Mouse (Mus musculus) adrenal gland, postnatal 4 days (tissue): ENCODE results near the gene Fbxw7. TPM values are rescaled to one million over a fixed set of nuclear protein-coding genes. Genes with fewer than 3 reads are reported as not detected.

ENCODE experiments used
- DNase-seq, 2 experiments: peaks; one replicate each; pipeline ENCODE4 v3.0.0; 2021 to 2022; ENCODE audit warnings: low spot score in 2 of 2, mixed read lengths in 2 of 2
- long read RNA-seq, 2 experiments: library from polyadenylated mRNA; stranded (forward); transcript quantifications; one replicate each; pipeline ENCODE4 v2.0.0; 2021
- total RNA-seq, 2 experiments: library from RNA; stranded (reverse); gene quantifications; 2 replicates each; pipeline ENCODE4 v1.2.3; 2021

Gene Fbxw7
- 10 to 100 TPM; 24.4 to 24.7 TPM for total RNA-seq
- long read RNA-seq, experiment 1, full-length matches to known transcripts = 3 of 10 reads
- long read RNA-seq, experiment 1, partial matches to known transcripts = 4 of 10 reads
- long read RNA-seq, experiment 1, other reads (novel, unspliced or antisense) = 3 of 10 reads
- long read RNA-seq, experiment 2, full-length matches to known transcripts = 9 of 24 reads
- long read RNA-seq, experiment 2, partial matches to known transcripts = 4 of 24 reads
- long read RNA-seq, experiment 2, other reads (novel, unspliced or antisense) = 11 of 24 reads

DNA sequence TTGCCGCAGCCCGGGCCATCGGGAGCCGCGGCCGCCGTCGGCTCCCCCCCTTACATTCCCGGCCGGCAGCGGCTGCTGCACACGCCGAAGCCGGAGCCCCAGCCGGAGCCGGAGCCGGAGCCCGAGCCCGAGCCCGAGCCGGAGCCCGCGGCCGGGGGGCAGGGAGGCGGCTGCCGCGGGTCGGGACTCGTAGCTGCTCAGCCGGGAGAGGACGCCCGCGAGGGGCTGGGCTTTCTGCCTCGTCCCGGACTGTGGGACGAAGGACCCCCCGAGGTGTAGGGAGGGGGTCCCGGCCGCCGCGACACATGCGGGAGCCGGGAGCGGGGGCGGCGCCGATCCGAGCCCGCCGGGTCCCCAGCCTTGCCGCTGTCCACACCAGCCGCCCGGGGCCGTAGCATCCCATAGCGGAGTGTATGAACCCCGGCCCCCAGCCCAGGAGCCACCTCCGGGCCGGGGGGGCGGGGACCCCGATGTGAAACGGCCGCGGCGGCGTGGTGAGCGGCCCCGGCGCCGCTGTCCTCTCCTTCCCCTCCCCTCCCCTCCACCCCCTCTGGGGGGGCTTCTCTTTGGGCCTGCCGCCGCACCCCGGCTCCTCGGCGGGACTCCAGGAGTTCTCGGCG lies at the start of gene Fbxw7:
TSS of gene Fbxw7 (plus strand) at position 507 of the 620 bp plus-strand sequence.
- peak; percentile 7 to 10 for DNase-seq

DNA sequence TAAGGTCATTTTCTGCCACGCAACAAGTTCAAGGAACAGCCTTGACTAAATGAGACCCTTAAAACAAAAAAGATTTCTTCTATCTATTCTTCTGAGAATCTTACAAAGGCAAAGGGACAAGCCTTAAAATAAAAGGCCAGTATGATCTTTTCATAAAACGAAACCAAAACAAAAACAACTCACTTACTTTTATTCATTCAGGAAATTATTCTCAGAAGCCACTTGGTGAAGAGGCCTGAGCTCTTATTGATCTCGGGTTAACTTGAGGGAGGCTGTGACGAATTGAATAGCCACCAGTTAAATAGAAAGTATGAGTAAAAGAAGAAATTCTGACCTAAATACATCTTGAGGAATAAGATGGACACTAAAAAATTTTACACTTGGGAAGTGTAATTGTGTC lies 46.1 kb upstream of the Fbxw7 start:
- DNase-seq = no peak

DNA sequence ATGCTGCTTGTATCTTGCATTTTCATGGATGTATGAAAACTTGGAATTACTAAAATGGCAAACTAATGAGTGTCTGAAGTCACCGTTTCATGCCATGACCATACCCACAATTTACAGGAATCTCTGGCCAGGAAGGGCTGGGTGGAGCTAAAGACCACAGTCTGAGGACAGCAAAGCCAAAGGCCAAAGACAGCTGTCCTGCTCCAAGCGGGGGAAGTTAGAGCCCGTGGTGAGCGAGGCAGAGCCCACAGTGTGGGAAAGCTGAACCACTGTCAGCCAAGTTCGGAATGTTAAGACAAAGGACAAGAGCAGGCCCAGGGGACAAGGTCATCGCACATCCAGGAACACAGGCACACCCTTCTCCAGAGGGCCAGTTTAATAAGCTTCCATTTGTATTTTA lies 45.7 kb upstream of the Fbxw7 start:
- DNase-seq = no peak

DNA sequence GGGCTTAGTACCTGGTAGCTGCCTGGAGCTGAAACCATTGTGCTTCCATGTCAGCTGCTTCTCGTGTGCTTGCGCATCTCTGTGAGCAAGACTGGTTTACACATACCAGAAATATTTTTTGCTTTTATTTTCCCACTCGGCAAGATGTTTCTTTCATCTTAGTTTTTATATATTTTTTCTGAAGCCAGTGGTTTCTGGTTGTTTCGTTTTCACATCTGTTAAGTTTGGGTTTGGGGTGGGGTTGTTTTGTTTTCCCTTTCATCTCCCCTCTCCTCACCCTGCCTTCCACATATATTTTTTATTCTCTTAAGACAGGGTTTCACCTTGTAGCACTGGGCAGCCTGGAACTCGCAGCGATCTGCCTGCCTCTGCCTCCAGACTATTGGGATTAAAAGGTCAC lies 44.5 kb upstream of the Fbxw7 start:
- no peak for DNase-seq

DNA sequence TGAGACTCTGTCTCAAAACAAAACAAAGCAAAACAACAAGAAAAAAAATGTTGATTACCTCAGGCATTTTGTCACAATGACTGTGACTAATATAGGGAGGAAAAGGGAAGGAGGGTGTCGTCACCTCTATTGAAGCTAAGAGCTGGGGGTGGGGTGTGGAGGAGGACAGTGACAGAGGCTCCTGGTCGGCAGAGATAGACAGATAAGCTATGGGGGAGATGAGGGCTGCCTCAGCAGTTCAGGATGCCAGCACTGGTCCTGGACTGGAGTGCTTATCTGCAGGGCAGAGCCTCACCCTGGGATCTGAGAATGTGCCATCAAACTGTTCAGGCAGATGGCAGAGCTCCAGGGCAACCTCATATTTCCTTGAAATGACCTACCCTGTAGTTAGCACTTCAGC lies 43.1 kb upstream of the Fbxw7 start:
- DNase-seq = no peak

DNA sequence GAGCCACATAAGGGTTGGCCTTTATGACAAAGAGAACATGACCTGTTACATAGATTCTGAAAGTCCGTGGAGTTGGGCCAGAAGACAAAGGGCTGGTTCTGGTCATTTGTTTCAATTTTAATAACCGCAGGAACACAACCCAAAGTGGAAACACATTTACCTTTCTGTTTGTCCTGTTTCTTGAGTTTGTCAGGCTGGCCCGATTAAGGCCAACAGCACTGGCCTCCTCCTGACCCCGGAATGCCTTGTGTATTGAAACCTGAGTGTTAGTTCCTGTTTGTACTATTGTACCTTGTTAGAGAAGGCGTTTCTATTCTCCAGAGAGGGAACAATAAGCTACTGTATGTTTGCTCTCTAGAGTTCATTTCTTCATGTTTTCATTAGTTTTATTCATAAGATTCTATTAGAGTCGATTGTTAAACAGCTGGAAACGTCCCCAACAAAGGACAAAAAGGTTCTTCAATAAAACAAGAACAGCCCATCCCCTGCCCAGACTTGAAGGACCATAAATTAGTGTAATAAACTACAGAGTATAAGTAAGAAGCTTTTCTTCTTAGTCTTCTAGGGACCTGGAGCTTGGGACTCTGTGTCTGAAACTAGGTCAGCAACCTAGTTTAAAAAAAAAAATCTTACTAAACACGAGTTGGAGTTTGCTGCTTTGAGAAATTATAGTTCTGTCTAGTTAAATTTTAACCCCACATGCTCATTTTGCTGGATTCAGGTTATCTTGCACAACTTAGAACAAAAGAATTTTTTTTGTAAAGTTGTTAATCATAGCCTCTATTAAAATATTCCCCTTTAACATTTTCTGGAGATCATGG lies 40.6 kb upstream of the Fbxw7 start:
- no peak for DNase-seq

DNA sequence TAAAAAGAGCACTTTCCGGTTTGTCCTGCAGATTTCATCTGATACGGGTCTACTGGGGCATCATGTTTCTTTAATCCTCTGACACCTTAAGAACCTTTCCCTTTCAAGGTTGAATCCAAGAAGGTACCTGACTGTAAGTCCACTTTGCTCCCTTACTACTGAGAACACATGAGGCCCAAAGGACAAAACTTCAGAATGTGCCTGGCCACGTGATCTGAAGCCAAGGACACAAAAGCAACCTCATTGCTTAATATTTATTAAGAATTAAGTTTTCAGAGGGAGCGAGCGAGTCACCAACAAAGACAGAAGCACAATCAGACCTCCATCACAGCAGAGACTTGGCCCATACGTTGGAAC lies 40.0 kb upstream of the Fbxw7 start:
- DNase-seq = no peak

DNA sequence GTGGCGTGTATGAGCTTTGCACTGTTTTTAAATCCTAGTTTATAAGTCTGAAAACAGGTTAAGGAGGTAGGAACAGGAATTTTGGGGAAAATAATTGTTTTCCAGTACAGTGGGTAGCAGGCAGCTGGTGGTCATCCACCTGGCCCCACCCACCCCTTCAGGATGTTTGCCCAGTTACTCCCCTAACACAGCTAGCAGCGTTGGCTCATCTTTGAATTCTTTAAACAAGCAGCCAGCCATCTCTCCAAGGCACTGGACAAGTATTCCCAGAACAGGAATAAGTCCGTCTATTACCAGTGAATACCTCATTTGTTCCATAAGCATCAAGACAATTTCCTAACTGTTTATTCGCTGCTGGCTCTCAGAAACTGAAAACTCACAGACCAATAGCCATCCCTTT lies 39.5 kb upstream of the Fbxw7 start:
- DNase-seq = no peak

DNA sequence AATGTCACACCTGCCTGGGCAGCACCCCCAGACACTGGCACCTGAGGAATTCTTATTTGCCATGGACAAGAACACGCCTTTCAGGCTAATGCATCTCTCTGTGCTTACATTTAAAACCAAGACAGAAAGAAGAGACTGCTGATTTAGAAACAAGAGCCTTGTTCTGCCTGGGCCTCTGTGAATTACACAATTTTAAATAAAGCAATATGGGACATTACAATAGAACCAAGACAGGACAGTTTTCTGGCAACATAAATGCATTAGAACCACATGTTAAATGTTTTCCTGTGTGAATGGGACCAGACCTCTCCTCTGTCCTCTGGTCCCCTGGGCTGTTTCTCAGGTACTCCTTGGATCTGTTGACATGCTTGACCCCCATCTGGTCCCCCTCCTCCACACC lies 39.0 kb upstream of the Fbxw7 start:
- no peak for DNase-seq

DNA sequence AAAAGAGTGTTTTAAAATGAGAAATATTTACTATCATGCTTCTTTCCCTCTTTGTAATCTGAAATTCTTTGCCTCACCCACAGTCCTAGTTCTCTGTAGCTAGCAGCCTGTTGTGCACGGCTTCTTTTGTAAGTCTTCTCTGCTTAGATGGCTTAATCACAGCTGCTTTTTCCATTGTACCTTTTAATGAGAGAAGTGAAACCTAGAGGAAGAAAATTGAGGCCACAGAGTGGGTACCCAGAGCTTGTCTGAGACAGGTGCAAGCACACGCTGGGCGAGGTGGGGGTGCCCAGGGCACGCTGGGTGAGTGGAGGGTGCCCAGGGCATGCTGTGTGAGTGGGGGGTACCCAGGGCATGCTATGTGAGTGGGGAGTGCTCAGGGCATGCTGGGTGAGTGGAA lies 27.2 kb upstream of the Fbxw7 start:
- no peak for DNase-seq

DNA sequence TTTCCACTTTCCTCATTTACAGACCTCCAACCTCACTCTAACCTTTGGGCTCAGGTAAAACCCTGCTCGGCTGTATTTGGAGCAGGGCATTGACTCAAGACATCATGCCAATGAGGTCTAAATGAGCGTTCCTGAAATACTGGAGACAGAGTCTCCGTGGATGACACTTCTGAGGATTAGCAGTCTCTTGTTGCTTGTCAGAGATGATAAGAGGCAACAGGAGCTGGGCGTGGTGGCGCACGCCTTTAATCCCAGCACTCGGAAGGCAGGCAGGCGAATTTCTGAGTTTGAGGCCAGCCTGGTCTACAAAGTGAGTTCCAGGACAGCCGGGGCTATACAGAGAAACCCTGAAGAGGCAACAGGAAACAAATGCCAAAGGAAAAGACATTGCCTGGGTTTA lies 11.0 kb upstream of the Fbxw7 start:
- DNase-seq = no peak

DNA sequence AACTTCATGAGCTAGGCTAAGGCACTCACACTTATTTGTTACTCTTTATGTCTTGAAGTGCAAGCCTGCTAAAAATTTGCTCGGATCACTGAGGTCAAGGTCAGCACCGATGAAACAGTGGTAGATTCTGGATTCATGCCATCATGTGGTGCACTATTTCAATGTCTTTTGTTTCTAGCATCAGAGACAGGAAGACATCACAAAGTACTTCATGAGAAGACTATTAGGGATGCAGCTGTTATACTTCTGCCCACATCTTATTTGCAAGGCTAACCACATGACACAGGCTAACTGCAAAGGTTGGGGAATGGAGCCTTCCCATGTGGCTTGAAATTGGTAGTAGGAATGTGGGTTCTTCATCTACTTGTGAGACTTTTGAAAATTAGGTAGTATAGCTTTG lies 8.9 kb upstream of the Fbxw7 start:
- no peak for DNase-seq

DNA sequence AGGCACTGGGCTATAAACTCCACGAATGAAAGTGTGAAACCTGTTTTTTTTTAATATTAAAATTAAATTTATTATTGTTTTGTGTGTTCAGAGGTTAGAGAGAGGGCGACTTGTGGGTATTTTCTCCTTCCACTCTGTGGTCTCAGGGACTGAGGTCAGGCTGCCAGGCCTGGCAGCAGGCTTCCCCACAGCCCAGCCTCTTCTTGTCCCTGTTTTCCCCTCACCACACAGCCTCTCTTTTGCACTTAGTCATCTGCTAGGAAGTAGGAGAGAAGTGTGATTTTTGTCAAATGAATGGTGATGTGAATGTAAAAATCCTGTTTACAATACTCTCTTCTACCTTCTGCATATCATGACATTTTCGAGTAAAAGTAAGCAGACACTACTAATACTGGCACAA lies 7.2 kb upstream of the Fbxw7 start:
- no peak for DNase-seq

DNA sequence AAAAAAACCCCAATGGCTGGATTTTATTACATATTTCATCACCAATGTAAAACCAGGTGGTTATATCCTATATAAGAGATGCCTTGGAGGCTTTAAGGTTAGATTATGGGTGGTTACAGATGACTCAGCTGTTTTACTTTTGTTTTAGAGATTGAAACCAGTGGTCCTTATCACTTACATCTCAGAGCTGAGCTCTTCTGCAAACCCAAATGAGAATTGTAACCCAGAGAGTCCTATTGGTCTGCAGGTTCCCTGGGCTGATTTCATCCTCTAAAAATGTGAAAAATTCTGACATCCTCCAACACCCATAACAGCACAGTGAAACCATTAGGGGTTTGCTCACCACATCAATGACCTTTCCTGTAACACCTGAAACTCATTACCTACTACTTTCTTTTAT lies 6.2 kb upstream of the Fbxw7 start:
- DNase-seq = no peak

DNA sequence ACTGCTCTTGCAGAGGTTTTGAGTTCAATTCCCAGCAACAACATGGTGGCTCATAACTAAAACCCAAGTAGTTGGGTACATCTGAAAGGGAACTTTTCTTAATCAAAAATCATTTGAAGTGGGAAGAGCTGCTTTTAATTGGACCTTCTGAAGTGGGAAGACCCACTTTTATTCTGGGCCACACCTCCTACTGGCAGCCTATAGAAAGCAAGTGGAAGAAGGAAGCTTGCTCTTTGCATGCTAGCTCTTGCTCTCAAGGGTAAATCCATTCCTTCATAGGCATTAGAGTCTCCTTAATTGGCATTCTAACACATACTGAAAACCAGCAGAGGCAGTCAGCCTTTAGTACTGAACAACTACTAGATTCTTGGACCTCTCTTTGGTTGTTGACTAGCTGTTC lies 4.3 kb upstream of the Fbxw7 start:
- DNase-seq = no peak

DNA sequence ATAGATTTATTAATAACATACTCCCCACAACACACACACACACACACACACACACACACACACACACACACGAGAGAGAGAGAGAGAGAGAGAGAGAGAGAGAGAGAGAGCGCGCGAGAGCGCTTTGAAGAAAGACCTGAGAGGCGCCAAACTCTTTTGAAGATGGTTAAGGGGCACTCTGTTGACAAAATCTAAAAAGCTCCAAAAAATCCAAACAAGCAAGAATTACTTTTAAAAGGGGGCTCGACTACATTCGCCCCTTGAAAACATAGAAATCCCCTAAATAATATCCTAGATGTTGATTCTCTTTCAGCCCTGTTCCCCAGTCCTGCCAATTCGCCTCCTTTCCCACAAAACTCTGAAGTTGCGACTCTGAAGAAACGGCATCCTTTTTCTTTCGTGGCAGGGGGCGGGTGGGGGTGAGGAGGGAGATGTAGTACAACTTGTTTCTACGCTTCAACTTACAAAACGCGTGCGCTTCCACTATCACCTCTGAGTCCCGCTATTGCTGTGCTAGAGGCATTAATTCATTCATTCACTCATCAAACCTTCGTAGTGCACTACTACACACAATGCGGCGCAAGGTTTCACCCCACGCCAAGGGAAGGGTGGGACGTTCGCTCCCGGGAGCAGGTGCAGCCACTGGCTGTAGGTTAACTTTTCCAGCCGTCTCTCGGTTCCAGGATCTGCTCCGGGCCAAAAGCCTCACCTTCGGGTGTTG lies 1.5 kb upstream of the Fbxw7 start:
- no peak for DNase-seq

DNA sequence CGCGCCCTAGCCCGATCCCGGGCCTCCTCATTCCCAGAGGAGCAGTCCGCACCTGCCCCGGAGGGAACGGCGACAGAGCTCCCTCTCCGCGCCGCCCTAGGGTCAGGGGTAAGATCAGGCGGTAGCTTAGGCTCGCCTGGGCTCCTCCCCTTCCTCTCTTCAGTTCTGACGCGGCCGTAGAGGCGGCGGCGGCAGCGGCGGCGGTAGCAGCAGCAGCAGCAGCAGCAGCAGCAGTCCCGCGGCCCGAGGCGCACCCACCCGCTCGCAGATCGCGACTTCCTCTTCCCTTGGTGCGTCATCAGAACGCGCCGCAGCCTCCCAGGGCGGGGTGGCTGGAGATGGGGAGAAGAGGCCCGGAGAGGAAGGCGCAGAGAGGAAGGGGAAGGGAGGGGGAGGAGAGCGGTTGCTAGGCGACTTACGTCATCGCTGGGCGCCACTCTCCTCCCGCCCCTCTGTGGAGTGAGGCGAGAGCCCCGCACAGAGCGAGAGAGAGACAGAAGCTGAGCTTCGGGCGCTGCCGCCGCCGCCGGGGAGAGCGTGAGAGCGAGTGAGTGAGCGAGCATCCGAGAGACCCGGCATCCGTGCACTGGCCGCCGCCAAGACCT lies 809 bp upstream of the Fbxw7 start:
- peak; percentile 100 for DNase-seq

DNA sequence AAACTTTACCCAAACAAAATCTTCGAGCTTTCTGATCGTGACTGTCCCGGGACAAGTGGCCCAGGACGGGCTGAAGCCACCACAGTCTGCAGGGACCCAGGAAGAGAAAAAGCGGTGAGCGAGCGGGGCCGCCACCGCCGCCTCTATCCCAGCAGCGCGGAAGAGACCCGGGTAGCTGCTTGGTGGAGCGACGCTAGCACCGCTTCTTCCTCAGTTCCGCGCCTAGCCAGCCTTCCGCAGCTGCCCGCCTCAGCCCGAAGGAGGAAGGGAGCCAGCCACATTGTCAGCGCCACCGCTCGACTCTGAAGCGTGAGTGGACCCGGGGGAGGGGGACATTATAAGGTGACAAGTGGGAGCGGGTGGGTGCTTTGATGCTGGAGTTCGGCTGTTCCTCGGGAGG lies 393 bp downstream of the Fbxw7 start:
- peak; percentile 16 to 21 for DNase-seq

DNA sequence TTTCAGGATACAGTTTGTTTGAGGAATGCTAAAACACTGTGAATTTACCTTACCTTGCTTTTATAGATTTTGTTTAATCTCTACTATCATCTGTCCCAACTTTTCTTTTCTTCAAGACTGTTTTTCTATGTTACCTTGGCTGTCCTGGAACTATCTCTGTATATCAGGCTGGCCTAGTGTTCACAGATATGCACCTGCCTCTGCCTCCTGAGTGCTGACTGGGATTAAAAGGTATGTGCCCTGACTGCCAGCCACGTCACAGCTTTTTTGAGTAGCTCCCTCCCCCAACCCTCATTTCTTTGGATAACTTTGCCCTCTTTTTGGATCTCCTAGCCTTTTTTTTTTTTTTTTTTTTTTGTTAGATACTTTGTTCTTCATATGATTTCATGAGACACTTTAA lies 1.9 kb downstream of the Fbxw7 start:
- no peak for DNase-seq

DNA sequence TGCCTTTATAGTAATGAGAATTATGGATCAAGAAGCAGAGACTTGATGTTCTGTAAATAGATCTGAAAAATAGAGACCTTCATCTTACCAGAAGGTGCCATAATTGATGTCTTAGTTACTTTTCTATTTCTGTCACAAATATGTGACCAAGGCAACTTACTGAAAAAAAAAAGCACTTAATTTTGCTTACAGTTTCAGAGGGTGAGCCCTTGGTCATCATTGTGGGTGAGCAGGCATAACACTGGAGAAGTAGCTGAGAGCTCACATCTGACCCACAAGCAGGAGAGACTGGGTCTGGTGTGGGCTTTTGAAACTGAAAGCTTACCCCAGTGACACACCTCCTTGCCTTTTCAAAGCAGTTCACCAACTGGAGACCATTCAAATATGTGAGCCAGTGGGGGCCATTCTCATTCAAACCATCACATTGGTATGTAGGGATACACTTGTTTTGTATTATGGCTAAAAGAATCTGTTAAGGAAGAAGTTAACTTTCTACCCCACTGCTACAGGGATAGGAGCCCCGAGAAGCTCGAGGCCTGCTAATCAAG lies 5.7 kb downstream of the Fbxw7 start:
- no peak for DNase-seq

DNA sequence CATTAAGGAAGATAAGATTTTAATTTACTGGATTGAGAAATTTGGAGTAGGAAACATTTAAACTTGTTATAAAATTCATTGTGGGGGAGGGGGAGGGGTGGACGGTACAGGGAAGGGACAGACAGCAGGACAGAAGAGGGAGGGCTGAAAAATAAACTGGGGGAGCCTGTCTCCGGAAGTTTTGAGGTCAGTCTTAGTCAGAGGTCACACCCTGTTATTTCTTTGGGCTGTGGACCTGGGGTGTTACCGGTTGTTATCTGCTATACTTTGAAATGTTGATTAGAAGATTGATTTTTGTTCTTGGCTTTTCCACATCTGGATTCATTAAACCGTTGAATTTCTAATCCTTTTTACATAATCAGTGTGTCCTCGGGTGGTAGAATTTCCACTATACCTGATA lies 10.9 kb downstream of the Fbxw7 start:
- DNase-seq = no peak
